Mouse (Mus musculus): ENCODE measurements around the gene Sema6d. TPM values are rescaled to one million over a fixed set of nuclear protein-coding genes. Genes with fewer than 3 reads are reported as not detected.

Sema6d gene
- polyA plus RNA-seq, 1 experiment = 4.5 TPM

DNA sequence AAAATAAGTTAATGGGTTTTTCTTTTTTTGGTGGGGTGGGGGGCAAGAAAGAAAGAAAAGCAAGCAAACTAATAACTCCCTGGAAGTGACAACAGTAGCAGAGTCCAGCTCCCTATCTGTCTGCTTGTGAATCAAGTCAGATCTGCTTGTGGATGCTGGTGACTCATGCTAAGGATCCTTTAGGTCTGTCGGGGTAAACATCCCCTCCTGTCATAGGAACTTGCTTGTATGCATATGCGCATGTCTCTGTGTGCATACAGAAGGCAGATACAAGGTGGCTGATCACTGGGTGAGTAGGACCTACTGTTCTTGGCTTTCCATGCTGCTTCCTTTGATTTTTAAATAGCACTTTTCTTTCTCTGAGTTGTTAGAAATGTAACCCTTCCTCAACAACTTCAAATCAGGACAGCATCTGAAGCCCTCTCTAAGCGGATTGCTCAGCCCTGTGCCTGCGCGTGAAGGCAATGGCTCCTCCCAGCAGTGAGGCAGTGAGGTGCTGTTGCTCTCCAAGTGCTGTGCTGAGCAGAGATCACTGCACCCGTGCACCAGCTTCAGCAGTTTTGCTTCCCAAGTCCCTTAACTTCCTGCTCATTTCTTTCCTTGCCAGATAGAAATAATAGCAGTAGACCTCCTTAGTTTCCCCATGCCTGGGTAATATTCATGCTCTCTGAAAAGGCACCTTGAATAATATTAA, 550.9 kb downstream of the Sema6d start:
- TF ChIP-seq CTCF (IDR thresholded peaks at IDR 0.05; ENCODE audit: borderline replicate concordance, insufficient read depth, low read length) = no peak
- TF ChIP-seq POLR2A (IDR thresholded peaks at IDR 0.05; ENCODE audit: low read depth, low read length) = no peak
- Histone ChIP-seq H3K4me3 (ENCODE audit: insufficient read depth, low read length) (no peak overlapping the region), H3K4me1 (ENCODE audit: control insufficient read depth, insufficient read depth, low read length) (no peaks in the 10 kb centered on the region), H3K27ac (ENCODE audit: insufficient read depth, low read length) (no peak overlapping the region)

DNA sequence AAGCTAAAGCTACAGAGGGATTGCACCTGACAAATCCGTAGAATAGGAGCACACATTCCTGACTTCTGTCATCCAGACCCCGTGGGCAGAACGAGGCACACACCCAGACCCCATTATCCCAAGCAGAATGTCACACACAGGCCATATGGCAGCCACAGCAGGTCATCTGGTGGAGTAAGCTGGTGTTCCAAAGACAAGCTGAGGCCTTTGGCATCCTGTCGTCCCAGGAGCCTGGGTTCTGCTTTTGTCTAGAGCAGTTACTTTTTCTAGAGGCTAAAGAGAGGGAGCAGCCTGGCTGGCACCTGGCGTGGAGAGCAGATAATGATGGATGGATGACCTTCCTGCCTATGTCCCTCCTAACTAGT, 551.4 kb downstream of the Sema6d start:
- no peak for TF ChIP-seq CTCF (IDR thresholded peaks at IDR 0.05; ENCODE audit: borderline replicate concordance, insufficient read depth, low read length)
- no peak for TF ChIP-seq POLR2A (IDR thresholded peaks at IDR 0.05; ENCODE audit: low read depth, low read length)
- H3K4me1 ChIP-seq (ENCODE audit: control insufficient read depth, insufficient read depth, low read length) = no peaks in the 10 kb centered on the region
- H3K27ac ChIP-seq (ENCODE audit: insufficient read depth, low read length) = no peak overlapping the region
- no peak overlapping the region for H3K4me3 ChIP-seq (ENCODE audit: insufficient read depth, low read length)

DNA sequence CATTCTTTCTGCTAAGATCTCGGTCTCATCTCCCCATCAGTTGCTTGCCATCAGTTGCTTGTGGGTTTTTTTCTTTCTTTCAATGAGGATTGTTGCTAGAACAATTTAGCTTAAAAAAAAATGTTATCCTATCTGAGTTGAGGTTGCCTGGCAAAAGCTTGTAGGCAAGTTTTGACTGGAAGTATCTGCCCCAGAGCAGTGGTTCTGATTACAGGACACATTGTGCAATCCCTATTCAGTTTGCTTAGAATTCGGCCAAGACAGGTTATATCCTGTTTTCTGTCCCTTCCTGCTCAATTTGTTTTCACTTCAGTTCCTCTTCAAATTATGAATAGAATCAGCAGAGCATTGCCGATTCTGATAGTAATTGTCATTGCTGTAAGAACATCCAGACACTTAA, 552.4 kb downstream of the Sema6d start:
- Histone ChIP-seq H3K4me1 (ENCODE audit: control insufficient read depth, insufficient read depth, low read length) (no peaks in the 10 kb centered on the region), H3K4me3 (ENCODE audit: insufficient read depth, low read length) (no peak overlapping the region), H3K27ac (ENCODE audit: insufficient read depth, low read length) (no peak overlapping the region)
- TF ChIP-seq CTCF (IDR thresholded peaks at IDR 0.05; ENCODE audit: borderline replicate concordance, insufficient read depth, low read length) (no peak), POLR2A (IDR thresholded peaks at IDR 0.05; ENCODE audit: low read depth, low read length) (no peak)

DNA sequence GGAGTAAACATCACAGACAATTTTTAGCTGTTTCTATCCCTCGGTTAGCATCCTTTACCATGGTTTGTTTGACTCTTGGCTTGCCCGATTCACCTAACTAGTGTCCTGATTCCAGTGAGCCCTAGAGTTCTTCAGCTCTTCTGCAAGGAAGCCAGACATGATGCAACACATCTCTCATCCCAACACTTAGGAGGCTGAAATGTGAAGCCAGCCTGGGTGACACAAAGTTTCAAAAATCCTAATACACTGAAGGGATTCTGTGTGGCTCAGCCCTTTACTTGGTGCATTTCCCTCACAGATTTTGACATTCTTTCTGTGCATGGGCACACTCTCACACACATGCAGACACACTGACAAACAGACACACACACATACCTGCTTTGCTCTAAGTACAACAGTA, 560.8 kb downstream of the Sema6d start:
- Histone ChIP-seq H3K27ac (ENCODE audit: insufficient read depth, low read length) (no peak overlapping the region), H3K4me1 (ENCODE audit: control insufficient read depth, insufficient read depth, low read length) (no peaks in the 10 kb centered on the region), H3K4me3 (ENCODE audit: insufficient read depth, low read length) (no peak overlapping the region)
- TF ChIP-seq POLR2A (IDR thresholded peaks at IDR 0.05; ENCODE audit: low read depth, low read length) (no peak), CTCF (IDR thresholded peaks at IDR 0.05; ENCODE audit: borderline replicate concordance, insufficient read depth, low read length) (no peak)

DNA sequence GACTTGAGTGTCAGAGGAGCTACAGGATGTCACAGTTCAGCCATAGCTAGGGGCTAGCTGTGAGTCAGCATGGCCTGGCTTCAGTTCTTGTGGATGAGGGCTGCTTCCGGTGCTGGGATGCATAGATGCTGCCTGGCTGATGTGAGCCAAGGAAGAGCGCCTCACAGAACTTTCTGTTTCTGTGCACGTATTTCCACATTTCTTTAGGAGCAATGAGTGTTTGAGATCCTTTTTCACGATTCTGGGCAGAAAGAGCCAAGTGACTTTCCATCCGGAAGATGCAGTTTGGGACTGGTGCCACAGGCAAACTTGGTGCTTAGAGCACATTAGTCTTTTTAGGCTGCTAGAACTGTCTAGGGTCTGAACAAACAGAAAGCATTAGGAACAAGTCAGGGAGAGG, 561.4 kb downstream of the Sema6d start:
- Histone ChIP-seq H3K4me1 (ENCODE audit: control insufficient read depth, insufficient read depth, low read length) (no peaks in the 10 kb centered on the region), H3K4me3 (ENCODE audit: insufficient read depth, low read length) (no peak overlapping the region), H3K27ac (ENCODE audit: insufficient read depth, low read length) (no peak overlapping the region)
- TF ChIP-seq POLR2A (IDR thresholded peaks at IDR 0.05; ENCODE audit: low read depth, low read length) (no peak), CTCF (IDR thresholded peaks at IDR 0.05; ENCODE audit: borderline replicate concordance, insufficient read depth, low read length) (no peak)

DNA sequence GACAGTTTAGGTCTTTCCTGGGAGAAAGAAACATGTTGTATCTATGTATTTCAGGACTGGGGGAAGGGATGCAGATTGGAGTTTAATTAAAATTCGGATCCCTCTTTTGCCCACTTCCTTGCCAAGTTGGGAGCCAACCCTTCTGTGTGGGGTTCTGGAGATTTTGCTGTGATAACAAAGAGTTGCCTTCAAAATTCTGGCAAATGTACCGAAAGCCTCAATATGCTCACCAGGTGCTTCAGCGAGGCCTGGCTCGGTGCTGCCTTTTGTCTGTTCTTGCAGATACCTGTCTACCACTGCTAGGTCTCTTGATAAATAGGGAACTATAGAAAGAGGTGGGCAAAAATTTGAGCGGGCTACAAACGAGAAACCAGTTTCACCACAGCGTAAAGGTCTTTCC, 563.4 kb downstream of the Sema6d start:
- H3K4me1 ChIP-seq (ENCODE audit: control insufficient read depth, insufficient read depth, low read length) = no peaks in the 10 kb centered on the region
- no peak overlapping the region for H3K4me3 ChIP-seq (ENCODE audit: insufficient read depth, low read length)
- TF ChIP-seq POLR2A (IDR thresholded peaks at IDR 0.05; ENCODE audit: low read depth, low read length) (no peak), CTCF (IDR thresholded peaks at IDR 0.05; ENCODE audit: borderline replicate concordance, insufficient read depth, low read length) (no peak)
- no peak overlapping the region for H3K27ac ChIP-seq (ENCODE audit: insufficient read depth, low read length)

DNA sequence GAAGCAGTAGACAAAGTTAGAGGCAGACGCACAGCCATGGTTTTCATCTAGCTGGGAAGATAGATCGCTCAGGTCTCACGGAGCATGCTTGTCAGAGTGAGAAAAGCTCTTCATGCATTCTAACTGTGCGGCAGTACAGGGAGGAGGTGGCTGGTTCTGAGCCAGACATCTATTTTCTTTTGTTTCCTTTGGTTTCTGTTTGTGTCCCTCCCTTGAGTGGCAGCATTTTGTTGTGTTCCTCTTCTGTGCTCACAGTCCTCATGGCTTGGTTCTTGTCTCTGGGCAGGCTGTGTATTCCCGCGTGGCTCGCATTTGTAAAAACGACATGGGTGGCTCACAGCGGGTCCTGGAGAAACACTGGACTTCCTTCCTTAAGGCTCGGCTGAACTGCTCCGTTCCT, 567.6 kb downstream of the Sema6d start:
- TF ChIP-seq POLR2A (IDR thresholded peaks at IDR 0.05; ENCODE audit: low read depth, low read length) = no peak
- no peak for TF ChIP-seq CTCF (IDR thresholded peaks at IDR 0.05; ENCODE audit: borderline replicate concordance, insufficient read depth, low read length)
- Histone ChIP-seq H3K4me3 (ENCODE audit: insufficient read depth, low read length) (no peak overlapping the region), H3K27ac (ENCODE audit: insufficient read depth, low read length) (no peak overlapping the region), H3K4me1 (ENCODE audit: control insufficient read depth, insufficient read depth, low read length) (no peaks in the 10 kb centered on the region; the same call in none of the 2 replicates)

DNA sequence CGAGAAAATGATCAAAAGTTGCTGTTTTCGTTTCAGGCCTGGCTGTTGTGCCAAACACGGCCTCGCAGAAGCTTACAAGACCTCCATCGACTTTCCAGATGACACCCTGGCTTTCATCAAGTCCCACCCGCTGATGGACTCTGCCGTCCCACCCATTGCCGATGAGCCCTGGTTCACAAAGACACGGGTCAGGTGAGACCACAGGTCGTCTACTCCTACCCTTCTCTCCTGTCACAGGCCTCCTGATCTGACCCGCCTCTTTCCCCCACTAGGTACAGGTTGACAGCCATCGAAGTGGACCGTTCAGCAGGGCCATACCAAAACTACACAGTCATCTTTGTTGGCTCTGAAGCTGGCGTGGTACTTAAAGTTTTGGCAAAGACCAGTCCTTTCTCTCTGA, 568.6 kb downstream of the Sema6d start:
- TF ChIP-seq POLR2A (IDR thresholded peaks at IDR 0.05; ENCODE audit: low read depth, low read length) (no peak), CTCF (IDR thresholded peaks at IDR 0.05; ENCODE audit: borderline replicate concordance, insufficient read depth, low read length) (no peak)
- Histone ChIP-seq H3K4me3 (ENCODE audit: insufficient read depth, low read length) (no peak overlapping the region), H3K4me1 (ENCODE audit: control insufficient read depth, insufficient read depth, low read length) (no peaks in the 10 kb centered on the region; the same call in none of the 2 replicates), H3K27ac (ENCODE audit: insufficient read depth, low read length) (no peak overlapping the region)

DNA sequence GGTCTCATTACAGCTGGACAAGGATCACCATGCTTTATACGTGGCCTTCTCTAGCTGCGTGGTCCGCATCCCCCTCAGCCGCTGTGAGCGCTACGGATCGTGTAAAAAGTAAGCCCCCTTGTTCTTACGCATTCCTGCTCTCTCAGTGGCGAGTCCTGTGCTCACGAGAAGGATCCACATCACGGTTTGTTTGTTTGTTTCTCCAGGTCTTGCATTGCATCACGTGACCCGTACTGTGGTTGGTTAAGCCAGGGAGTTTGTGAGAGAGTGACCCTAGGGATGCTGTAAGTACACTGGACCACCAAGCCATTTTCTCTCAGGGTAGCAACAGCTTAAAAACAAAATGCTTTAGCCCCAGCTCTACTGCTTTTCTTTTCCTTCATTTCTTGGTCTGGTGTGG, 569.8 kb downstream of the Sema6d start:
- no peak for TF ChIP-seq CTCF (IDR thresholded peaks at IDR 0.05; ENCODE audit: borderline replicate concordance, insufficient read depth, low read length)
- TF ChIP-seq POLR2A (IDR thresholded peaks at IDR 0.05; ENCODE audit: low read depth, low read length) = no peak
- no peaks in the 10 kb centered on the region; the same call in none of the 2 replicates for H3K4me1 ChIP-seq (ENCODE audit: control insufficient read depth, insufficient read depth, low read length)
- H3K27ac ChIP-seq (ENCODE audit: insufficient read depth, low read length) = no peak overlapping the region
- H3K4me3 ChIP-seq (ENCODE audit: insufficient read depth, low read length) = no peak overlapping the region

DNA sequence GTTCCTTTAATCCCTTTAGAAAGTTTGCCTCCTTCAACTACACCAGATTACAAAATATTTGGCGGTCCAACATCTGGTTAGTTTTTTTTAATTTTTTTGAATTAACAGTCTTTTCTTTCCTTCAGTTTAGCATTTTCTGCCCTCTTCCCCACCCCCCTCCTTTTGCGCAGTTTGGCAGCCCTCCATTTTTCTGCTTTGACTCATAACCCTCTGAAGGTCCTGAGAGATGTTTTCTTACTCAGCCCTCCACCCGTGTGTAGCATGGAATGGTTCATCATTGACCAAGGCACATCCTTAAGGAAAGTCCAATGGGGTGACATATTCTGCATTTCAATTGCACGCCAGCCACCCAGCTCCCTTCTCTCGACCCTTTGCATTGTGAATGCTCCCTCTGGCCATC, 570.9 kb downstream of the Sema6d start:
- no peak overlapping the region for H3K4me3 ChIP-seq (ENCODE audit: insufficient read depth, low read length)
- H3K4me1 ChIP-seq (ENCODE audit: control insufficient read depth, insufficient read depth, low read length) = no peaks in the 10 kb centered on the region; the same call in none of the 2 replicates
- TF ChIP-seq CTCF (IDR thresholded peaks at IDR 0.05; ENCODE audit: borderline replicate concordance, insufficient read depth, low read length) (no peak), POLR2A (IDR thresholded peaks at IDR 0.05; ENCODE audit: low read depth, low read length) (no peak)
- no peak overlapping the region for H3K27ac ChIP-seq (ENCODE audit: insufficient read depth, low read length)
